Mouse (Mus musculus) brain, embryonic 14.5 days (tissue): ENCODE results near the gene Ncor1.

Experiments
- CTCF ChIP-seq: fragments of 200-500 bp; IDR thresholded peaks from 2 replicates; pipeline ENCODE4 v1.5.1; 2012; ENCODE audit warnings: inconsistent platforms, mild to moderate bottlenecking, moderate library complexity, borderline replicate concordance; ENCODE audit not compliant: insufficient read depth, insufficient read length; ENCODE audit errors: extremely low read depth
- POLR2A ChIP-seq: fragments of 200-500 bp; IDR thresholded peaks from 2 replicates; pipeline ENCODE4 v1.6.1; 2012; ENCODE audit warnings: mild to moderate bottlenecking, inconsistent platforms, borderline replicate concordance; ENCODE audit not compliant: poor library complexity, insufficient read depth, insufficient read length, severe bottlenecking; ENCODE audit errors: extremely low read depth

GRCm38 (mm10) chr11:62497181-62497580 lies 38.8 kb upstream of the Ncor1 start:
- TF ChIP-seq CTCF (no peak), POLR2A (no peak)
